Mouse (Mus musculus) embryonic fibroblast, embryonic 13.5 days (primary cell): ENCODE data around the gene Aldob.

Source experiments
- CTCF ChIP-seq: IDR thresholded peaks from 2 replicates; pipeline ENCODE4 v1.5.1; 2011; ENCODE audit warnings: mild to moderate bottlenecking, control low read depth, low read length, moderate library complexity, borderline replicate concordance; ENCODE audit not compliant: insufficient read depth
- POLR2A ChIP-seq: IDR thresholded peaks from 2 replicates; pipeline ENCODE4 v1.6.1; 2011; ENCODE audit warnings: low read depth, mild to moderate bottlenecking, control low read depth, low read length, moderate library complexity

DNA sequence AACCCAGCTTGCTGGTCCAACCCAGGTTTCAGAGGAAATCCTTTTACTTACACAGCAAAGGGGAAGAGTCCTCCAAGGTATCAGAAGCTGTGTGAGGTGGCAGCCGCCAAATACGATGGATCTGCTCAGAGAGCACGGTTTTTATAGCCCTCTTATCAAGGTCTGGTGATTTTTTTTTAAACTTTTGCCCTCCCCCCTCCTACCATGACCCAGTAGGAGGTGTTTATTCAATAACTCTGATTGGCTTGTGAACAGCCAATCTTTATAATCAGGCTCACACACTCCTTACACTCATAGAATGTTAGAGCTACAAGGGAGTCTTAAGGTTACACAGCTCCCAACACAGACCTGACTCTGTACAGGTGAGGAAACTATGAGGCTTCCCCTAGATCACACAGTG, at the start of gene Aldob:
- TF ChIP-seq CTCF (no peak), POLR2A (no peak)
